Mouse (Mus musculus) kidney, adult 9 months (tissue): ENCODE data around the gene Olig2.

Source experiments
- DNase-seq: peaks from one replicate; pipeline ENCODE4 v3.0.0; 2022

The Olig2 gene

GRCm38 (mm10) chr16:91270982-91271549, 45.8 kb downstream of the Olig2 start:
- no peak for DNase-seq

- DNase-seq: no peak
Measured at GRCm38 (mm10) chr16:91271634-91272033, 46.4 kb downstream of the Olig2 start.
